Mouse (Mus musculus): ENCODE results near the gene Olfr1368. TPM values are rescaled to one million over a fixed set of nuclear protein-coding genes. Genes with fewer than 3 reads are reported as not detected.
"Not testable (repeated sequence)": the region's sequence is repeated elsewhere in the genome, so short reads cannot be mapped to it uniquely, and the experiment has no call there.

Gene Olfr1368
- polyA plus RNA-seq, 1 experiment from 2014 or later, result not detected

DNA sequence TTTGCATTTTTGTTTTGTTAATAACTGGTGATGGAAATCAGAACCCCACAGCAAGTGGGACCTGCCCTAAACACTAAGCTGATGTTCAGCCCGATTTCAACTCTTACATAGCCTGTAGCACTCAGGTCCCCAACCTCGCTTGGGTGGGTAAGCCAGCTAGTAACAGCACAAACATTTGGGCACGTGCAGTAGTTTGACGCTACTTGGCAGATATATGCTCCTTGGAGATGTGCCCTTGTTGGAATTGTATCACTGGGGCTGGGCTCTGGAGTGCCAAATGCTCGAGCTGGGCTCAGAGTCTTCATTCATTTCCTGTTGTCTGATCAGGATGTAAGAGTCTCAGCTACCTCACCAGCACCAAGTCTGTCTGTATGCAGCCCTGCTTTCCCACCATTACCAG is 16.9 kb upstream of the Olfr1368 start:
- WGBS, result 48% methylated on average over 5 of the region's 5 CpGs
- ATAC-seq (replicated peaks; ENCODE audit: low FRiP score), result no peak
- Histone ChIP-seq H3K36me3 (no peaks in the 10 kb centered on the region), H3K4me1 (peaks cover 10% of the 10 kb centered on the region; the same call in 1 of the 2 replicates), H3K4me3 (replicated peaks) (no peak overlapping the region), H3K27me3 (0 out of 2 replicates have a peak, but pooled peaks cover 2% of the 10 kb centered on the region), H3K27ac (no peak overlapping the region), H3K4me2 (no peak overlapping the region), H3K9ac (no peak overlapping the region), H3K9me3 (replicated peaks) (no peaks in the 10 kb centered on the region)

DNA sequence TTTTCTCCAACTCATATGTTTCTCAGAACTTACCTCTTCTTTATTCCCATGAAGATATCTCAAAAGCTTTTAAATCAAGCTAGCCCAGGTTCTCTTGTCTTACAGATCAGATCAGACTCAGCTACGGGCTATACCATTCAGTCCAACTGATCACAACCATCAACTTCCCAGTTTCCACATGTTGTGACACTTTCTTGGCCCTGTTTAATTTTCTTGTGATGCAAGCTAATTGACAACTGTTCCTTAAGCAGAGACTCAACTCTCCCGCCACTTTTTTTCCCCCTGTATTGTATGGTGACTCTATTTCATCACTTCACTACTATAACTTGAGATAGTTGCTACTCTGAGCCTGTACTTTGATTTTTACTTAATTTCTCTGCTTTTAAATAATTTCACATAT is 15.9 kb upstream of the Olfr1368 start:
- ATAC-seq (replicated peaks; ENCODE audit: low FRiP score), result no peak
- no peaks in the 10 kb centered on the region for H3K9me3 ChIP-seq (replicated peaks)
- H3K4me1 ChIP-seq, result peaks cover 10% of the 10 kb centered on the region; the same call in 1 of the 2 replicates
- H3K27me3 ChIP-seq, result 0 out of 2 replicates have a peak, but pooled peaks cover 2% of the 10 kb centered on the region
- no peak overlapping the region for H3K27ac ChIP-seq
- no peak overlapping the region for H3K9ac ChIP-seq
- WGBS, result 40% methylated on average over 2 of the region's 2 CpGs
- peak overlapping the region; percentile 79 for H3K4me3 ChIP-seq (replicated peaks)
- H3K36me3 ChIP-seq, result no peaks in the 10 kb centered on the region
- peak overlapping the region; percentile 82 for H3K4me2 ChIP-seq

DNA sequence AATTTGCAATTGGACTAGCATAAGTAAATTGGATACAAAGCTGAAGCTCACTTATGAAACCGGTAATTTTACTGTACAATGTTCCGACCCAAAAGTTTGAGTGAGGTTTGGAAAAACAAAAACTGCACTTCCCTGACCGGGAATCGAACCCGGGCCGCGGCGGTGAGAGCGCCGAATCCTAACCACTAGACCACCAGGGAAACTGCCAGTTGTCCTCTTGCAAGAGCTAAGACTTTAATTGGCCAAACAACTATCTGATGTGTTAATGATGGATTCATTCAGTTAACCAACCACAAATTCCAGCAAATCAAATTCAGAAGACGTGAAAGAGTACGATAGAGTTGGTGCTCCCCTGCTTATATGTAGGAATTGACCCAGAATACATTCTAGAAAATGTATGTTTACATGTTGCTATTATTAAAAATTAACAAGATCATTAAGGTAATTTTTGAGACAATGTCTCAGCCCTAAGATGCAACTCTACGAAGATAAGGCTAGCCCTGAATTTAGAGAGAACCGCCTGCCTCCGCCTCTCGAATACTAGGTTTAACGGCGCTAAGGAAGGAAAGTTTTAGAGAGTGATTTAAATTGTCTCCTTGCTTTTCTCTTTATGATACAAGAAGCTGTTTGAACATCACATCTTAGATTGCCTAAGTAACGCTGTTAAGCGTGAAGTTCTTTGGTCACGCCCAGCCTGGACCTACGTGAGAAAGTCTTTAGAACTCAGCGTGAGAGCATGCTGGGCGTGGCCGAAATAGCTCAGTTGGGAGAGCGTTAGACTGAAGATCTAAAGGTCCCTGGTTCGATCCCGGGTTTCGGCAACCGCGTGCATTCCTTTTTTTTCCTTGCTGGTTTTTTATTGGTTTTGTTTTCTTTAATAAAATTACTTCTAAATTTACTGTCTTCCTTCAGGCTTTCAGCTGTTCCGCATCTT is 15.3 kb upstream of the Olfr1368 start:
- Histone ChIP-seq H3K4me1 (peaks cover 10% of the 10 kb centered on the region; the same call in 1 of the 2 replicates), H3K4me2 (peak overlapping the region; percentile 82), H3K27me3 (0 out of 2 replicates have a peak, but pooled peaks cover 2% of the 10 kb centered on the region), H3K27ac (no peak overlapping the region), H3K4me3 (replicated peaks) (peak overlapping the region; percentile 79), H3K9me3 (replicated peaks) (no peaks in the 10 kb centered on the region), H3K36me3 (no peaks in the 10 kb centered on the region), H3K9ac (peak overlapping the region; percentile 45)
- WGBS, result under 1% methylated on average over 32 of the region's 32 CpGs
- ATAC-seq (replicated peaks; ENCODE audit: low FRiP score), result peak; percentile 83

DNA sequence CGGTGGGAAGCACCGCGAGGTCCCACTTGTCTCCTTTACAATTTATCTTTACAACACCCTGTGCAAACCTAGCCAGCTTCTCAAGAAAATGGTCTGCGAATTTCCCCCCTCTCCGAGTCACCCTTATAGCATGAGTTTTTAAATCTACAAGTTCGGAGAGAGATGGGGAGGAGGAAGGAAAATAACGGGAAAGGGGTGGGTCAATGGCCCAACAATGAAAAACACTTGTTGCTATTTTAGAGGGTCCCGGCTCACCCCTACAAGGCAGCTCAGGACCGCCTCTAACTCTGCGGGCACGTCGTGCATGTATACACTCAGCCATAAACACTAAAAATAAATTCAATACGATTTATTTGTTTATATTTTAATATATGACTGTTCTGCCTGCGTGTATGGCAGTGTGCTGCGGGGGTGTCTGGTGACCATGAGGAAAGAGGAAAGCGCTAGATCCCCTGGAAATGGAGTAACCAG is 14.4 kb upstream of the Olfr1368 start:
- Histone ChIP-seq H3K9me3 (replicated peaks) (no peaks in the 10 kb centered on the region), H3K4me2 (peak overlapping the region; percentile 82), H3K27me3 (0 out of 2 replicates have a peak, but pooled peaks cover 2% of the 10 kb centered on the region), H3K4me1 (peaks cover 10% of the 10 kb centered on the region; the same call in 1 of the 2 replicates), H3K27ac (no peak overlapping the region), H3K36me3 (no peaks in the 10 kb centered on the region), H3K4me3 (replicated peaks) (peak overlapping the region; percentile 79), H3K9ac (peak overlapping the region; percentile 39)
- WGBS, result under 1% methylated on average over 16 of the region's 16 CpGs
- peak; percentile 26 for ATAC-seq (replicated peaks; ENCODE audit: low FRiP score)

DNA sequence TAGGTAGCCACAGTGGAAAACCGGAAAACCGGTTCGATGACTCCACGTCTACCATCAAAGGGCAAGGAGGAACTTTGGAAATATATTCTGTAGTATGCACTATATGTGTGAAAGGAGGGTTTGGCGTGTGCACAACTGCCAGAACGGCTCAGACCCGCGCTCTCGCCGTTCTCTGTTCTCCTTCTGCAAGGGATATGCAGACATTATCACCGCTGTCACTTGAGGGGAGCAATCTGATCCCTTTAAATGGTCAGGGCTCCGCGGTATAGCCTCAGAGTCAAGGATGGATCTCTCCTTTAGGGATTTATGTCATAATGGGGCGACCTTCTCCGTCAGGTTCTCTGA is 13.8 kb upstream of the Olfr1368 start:
- Histone ChIP-seq H3K9ac (peak overlapping the region; percentile 39), H3K4me3 (replicated peaks) (peak overlapping the region; percentile 79), H3K4me2 (peak overlapping the region; percentile 82), H3K4me1 (peaks cover 10% of the 10 kb centered on the region; the same call in 1 of the 2 replicates), H3K36me3 (no peaks in the 10 kb centered on the region), H3K9me3 (replicated peaks) (no peaks in the 10 kb centered on the region), H3K27ac (no peak overlapping the region), H3K27me3 (0 out of 2 replicates have a peak, but pooled peaks cover 2% of the 10 kb centered on the region)
- under 1% methylated on average over 15 of the region's 15 CpGs for WGBS
- ATAC-seq (replicated peaks; ENCODE audit: low FRiP score), result no peak; the same call in 1 of the 2 replicates

DNA sequence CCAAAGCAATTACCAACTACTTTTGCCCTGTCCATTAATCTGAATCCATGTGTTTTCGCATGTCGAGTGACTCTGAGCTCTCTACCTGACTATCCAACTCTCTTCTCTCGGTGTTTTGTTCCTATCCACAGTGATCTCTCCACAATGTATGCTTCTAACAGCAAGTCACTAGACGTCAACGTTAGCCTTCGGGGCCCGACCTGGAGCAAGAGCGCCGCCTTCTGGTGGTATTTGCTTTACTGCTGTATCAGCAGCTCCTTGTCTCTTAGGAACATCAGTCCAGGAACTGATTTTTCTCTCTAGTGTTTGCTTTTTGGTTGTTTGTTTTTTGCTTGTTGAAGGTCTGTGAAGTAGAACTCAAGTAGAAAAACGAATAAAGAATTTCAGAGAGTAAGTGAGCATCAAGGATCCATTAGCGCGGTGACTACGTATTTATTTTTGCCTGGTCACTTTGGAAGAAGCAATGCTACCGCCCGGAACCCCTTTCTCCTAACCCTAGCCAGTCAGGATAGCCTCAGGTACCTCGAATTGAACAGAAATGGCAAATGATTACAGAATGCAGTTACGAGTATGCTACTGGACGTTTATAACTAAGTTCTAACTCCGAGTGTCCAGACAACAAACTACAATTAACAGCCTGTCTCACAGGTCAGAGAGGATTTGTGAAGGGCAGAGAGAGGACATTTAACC is 13.3 kb upstream of the Olfr1368 start:
- Histone ChIP-seq H3K9ac (peak overlapping the region; percentile 39), H3K27ac (no peak overlapping the region), H3K4me3 (replicated peaks) (peak overlapping the region; percentile 79), H3K27me3 (0 out of 2 replicates have a peak, but pooled peaks cover 2% of the 10 kb centered on the region), H3K4me1 (peaks cover 10% of the 10 kb centered on the region; the same call in 1 of the 2 replicates), H3K4me2 (peak overlapping the region; percentile 82), H3K9me3 (replicated peaks) (no peaks in the 10 kb centered on the region), H3K36me3 (no peaks in the 10 kb centered on the region)
- under 1% methylated on average over 19 of the region's 19 CpGs for WGBS
- ATAC-seq (replicated peaks; ENCODE audit: low FRiP score), result peak; percentile 50; the same call in 1 of the 2 replicates

DNA sequence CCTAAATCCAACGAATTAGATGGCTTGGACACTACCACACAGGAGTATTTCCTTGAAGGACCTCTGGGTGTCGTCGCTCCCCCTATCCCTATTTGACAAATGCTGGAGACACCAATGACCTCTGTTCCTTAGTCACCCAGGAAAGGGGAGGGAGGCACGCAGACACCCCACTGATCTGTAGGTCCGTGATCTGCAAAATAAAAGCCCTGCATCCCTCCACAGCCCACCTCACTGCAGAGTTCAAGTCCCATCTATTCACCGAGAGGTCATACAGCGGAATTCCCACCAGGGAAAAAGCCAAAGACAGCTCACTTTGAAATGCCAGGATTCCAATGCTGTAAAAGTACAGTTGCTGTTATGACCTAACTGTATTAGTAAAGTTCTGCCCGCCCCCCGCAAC is 12.4 kb upstream of the Olfr1368 start:
- 10% methylated on average over 9 of the region's 9 CpGs for WGBS
- no peak for ATAC-seq (replicated peaks; ENCODE audit: low FRiP score)
- no peak overlapping the region for H3K9ac ChIP-seq
- H3K27ac ChIP-seq, result no peak overlapping the region
- H3K36me3 ChIP-seq, result no peaks in the 10 kb centered on the region
- peaks cover 10% of the 10 kb centered on the region; the same call in 1 of the 2 replicates for H3K4me1 ChIP-seq
- peak overlapping the region; percentile 79 for H3K4me3 ChIP-seq (replicated peaks)
- H3K9me3 ChIP-seq (replicated peaks), result no peaks in the 10 kb centered on the region
- H3K27me3 ChIP-seq, result no peaks in the 10 kb centered on the region
- H3K4me2 ChIP-seq, result peak overlapping the region; percentile 82

DNA sequence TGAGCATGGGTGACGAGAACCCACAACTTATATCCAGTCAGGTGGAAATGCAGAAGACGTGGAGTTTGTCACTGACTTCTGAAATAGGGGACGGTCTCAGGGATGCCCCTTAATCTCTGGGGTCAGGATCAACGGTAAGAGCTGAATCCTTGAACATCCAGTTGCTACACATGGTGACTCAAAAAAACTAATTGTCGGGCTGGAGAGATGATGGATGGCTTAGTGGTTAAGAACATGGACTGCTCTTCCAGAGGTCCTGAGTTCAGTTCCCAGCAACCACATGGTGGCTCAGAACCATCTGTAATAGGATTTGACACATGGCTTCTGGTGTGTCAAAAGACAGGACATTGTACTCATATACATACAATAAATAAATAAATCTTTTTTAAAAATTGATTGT is 10.2 kb upstream of the Olfr1368 start:
- Histone ChIP-seq H3K9me3 (replicated peaks) (no peaks in the 10 kb centered on the region), H3K4me3 (replicated peaks) (no peak overlapping the region), H3K36me3 (no peaks in the 10 kb centered on the region), H3K27ac (no peak overlapping the region), H3K4me1 (peaks cover 8% of the 10 kb centered on the region; the same call in 1 of the 2 replicates), H3K9ac (no peak overlapping the region), H3K27me3 (no peaks in the 10 kb centered on the region), H3K4me2 (no peak overlapping the region)
- no peak for ATAC-seq (replicated peaks; ENCODE audit: low FRiP score)
- 84% methylated on average over 5 of the region's 5 CpGs for WGBS

DNA sequence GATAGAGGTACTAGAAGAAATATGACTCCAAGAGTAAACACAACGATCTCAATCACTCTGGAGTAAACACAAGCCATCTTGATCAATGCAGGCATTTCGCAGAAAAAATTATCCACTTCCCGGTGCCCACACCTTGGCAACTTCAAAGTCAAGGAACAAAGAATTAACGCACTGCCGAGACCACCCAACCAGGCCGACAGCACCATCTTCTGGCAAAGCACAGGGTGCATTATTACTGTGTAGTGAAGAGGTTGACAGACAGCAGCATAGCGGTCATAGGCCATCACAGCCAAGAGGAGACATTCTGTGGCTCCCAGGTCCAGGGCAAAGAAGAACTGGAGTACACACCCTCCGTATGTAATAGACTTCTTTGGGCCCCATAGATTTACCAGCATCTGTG is 3.2 kb downstream of the Olfr1368 start:
- Histone ChIP-seq H3K4me3 (replicated peaks) (no peak overlapping the region), H3K9ac (no peak overlapping the region), H3K36me3 (no peaks in the 10 kb centered on the region), H3K27ac (no peak overlapping the region), H3K4me1 (no peaks in the 10 kb centered on the region), H3K4me2 (no peak overlapping the region), H3K9me3 (replicated peaks) (no peaks in the 10 kb centered on the region), H3K27me3 (no peaks in the 10 kb centered on the region)
- ATAC-seq (replicated peaks; ENCODE audit: low FRiP score), result no peak
- 42% methylated on average over 8 of the region's 8 CpGs for WGBS

DNA sequence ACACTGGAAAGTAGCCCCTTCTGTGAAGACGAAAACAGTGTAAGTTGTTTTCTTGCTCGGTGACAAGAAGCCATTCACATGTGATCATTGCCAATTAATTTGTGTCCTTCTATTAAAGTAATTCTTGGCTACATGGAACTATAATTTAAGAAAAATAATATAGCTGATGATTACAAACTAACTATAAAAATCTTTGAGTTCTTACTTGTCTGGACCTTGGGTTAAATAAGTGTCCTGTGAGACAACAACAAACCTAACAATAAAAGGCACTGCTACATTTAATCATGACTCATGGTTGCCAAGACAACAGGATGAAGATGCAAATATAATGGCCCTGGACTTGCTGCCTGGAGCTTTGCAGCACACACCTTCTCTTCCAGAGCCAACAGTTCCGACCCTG is 16.3 kb downstream of the Olfr1368 start, which contains the start of gene Olfr263:
Olfr263 (plus strand) TSS at position 301 of the 400 bp plus-strand sequence.
- H3K27me3 ChIP-seq; H3K9me3 ChIP-seq (replicated peaks); H3K36me3 ChIP-seq; H3K4me3 ChIP-seq (replicated peaks); H3K9ac ChIP-seq; H3K27ac ChIP-seq; H3K4me1 ChIP-seq; H3K4me2 ChIP-seq; ATAC-seq (replicated peaks; ENCODE audit: low FRiP score): not testable (repeated sequence)
- WGBS, result 88% methylated on average over 3 of the region's 3 CpGs

DNA sequence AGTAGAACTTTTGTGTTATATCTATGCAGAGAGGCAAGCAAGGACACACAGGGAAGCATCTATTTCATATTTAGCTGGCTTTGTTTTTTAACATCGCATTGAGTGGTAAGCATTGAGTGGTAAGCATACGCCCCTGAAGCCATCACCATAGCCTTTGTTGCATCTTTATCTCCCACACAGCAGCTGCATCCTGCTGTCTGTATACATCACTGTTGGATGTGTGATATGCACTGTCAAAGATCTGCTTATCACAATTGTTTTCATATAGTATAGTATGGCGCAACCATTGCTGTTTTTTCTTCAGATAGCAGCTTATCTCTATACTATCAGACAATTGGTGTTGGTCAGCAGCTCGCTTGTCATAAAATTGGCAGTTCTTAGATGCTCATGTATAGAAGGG is 31.5 kb downstream of the Olfr1368 start:
- H3K4me3 ChIP-seq (replicated peaks), result no peak overlapping the region
- ATAC-seq (replicated peaks; ENCODE audit: low FRiP score), result no peak
- H3K27me3 ChIP-seq, result no peaks in the 10 kb centered on the region
- no peak overlapping the region for H3K9ac ChIP-seq
- H3K27ac ChIP-seq, result no peak overlapping the region
- no peaks in the 10 kb centered on the region for H3K4me1 ChIP-seq
- H3K36me3 ChIP-seq, result no peaks in the 10 kb centered on the region
- WGBS, result 82% methylated on average over 4 of the region's 4 CpGs
- no peak overlapping the region for H3K4me2 ChIP-seq
- no peaks in the 10 kb centered on the region for H3K9me3 ChIP-seq (replicated peaks)

DNA sequence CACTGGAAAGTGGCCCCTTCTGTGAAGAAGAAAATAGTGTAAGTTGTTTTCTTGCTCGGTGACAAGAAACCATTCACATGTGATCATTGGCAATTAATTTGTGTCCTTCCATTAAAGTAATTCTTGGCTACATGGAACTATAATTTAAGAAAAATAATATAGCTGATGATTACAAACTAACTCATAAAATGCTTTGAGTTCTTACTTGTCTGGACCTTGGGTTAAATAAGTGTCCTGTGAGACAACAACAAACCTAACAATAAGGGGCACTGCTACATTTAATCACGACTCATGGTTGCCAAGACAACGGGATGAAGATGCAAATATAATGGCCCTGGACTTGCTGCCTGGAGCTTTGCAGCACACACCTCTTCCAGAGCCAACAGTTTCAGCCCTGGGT is 34.5 kb downstream of the Olfr1368 start, which contains the start of gene Olfr1369-ps1:
Olfr1369-ps1 (plus strand) TSS at position 301 of the 400 bp plus-strand sequence.
- WGBS, result 82% methylated on average over 3 of the region's 3 CpGs
- not testable (repeated sequence) for H3K36me3 ChIP-seq; H3K4me2 ChIP-seq; H3K9me3 ChIP-seq (replicated peaks); H3K27me3 ChIP-seq; H3K4me3 ChIP-seq (replicated peaks); H3K4me1 ChIP-seq; ATAC-seq (replicated peaks; ENCODE audit: low FRiP score); H3K9ac ChIP-seq; H3K27ac ChIP-seq
